Mouse (Mus musculus): ENCODE measurements around the gene Igsf3.

DNA sequence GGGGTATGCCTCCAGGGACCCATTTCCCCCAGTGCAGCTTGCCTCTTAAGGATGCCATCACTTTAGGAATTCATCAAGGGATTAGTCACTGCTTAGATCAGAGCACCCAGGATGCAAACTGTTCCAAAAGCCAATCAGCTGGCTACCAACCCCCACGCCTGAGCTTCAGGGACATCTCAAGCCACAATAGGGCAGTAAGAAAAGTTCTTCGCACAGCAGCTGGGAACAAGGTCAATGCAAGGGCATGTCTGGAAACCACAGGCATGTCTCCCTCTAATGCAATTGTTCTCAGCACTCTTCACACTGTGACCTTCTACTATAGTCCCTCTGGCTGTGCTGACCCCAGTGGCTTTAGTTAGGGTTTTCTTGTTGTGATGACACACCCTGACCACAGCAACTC, 49.6 kb upstream of the Igsf3 start:
- no peak for TF ChIP-seq HCFC1 (IDR thresholded peaks at IDR 0.05; ENCODE audit: borderline replicate concordance, insufficient read depth, low read length)
- no peak for TF ChIP-seq ZNF384 (IDR thresholded peaks at IDR 0.05; ENCODE audit: low read depth, low read length)
- no peak for TF ChIP-seq ZC3H11A (IDR thresholded peaks at IDR 0.05; ENCODE audit: borderline replicate concordance, low read depth, low read length)
- TF ChIP-seq MAFK (IDR thresholded peaks at IDR 0.05; ENCODE audit: insufficient read depth, low read depth, low read length), result no peak
- TF ChIP-seq CHD2 (IDR thresholded peaks at IDR 0.05; ENCODE audit: low read depth, low read length), result no peak

Measured in ES-E14 (cell line).